Mouse (Mus musculus): Measurements from ENCODE around the gene Akap2.

Akap2 gene

DNA sequence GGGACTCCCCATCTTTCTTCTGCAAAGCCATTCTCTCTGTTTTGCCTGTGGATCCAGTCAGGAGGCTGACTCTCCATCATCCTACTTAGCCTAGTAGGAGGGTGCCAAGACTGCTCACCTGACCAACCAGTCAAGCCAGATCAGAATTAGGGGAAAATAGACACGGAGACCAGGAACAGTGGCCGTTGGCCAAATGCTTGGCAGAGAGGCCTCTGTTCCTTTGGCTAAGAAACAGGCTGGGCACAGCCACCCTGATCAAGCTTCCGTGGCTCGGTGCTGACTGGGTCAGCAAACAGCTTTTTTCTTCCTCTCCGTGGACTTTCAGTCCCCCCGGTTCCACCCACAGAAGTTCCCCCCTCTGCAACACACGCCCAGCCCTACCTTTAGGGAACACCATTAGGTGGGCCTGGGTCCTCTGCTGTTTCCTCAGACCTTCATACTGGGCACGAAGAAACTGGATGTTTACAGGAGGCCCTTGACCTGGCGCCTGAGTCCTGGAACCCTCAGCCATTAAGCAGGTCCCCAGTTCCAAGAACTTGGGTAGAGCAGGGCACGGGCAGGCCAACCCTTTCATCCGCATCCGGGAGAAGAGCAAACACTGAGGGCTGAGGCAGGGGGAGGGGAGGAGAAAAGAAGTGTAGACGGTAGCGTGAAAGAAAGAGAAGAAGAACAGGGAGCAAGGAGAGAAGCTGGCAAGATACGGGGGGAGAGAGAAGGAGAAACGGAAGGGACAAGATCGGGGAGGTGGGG is 197.9 kb downstream of the Akap2 start:
- peak; percentile 27 for DNase-seq

DNA sequence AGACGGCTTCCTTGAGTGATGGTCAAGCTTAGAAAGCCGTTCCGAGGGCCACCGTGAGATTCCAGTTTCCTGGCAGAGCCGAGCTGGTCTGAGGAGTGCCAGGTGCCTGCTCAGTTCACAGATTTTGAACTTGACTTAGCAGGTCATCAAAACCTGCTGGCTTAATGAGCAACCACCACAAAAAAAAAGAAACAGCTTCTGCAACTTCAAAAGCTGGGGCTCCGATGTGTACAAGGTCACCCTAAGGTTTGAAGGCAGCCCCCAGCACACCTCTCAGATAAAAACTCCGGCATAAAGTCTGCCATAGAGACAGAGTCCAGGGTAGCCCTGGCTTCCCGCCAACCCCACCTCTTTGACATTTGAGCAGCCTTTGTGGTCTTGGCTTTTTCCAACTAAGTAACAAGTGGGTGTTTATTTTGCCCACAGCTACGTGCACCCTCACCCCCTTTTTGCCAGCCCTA is 198.8 kb downstream of the Akap2 start, which contains the start of gene D630039A03Rik:
D630039A03Rik (minus strand) TSS at position 97 of the 461 bp plus-strand sequence.
- peak; percentile 35 for DNase-seq

DNA sequence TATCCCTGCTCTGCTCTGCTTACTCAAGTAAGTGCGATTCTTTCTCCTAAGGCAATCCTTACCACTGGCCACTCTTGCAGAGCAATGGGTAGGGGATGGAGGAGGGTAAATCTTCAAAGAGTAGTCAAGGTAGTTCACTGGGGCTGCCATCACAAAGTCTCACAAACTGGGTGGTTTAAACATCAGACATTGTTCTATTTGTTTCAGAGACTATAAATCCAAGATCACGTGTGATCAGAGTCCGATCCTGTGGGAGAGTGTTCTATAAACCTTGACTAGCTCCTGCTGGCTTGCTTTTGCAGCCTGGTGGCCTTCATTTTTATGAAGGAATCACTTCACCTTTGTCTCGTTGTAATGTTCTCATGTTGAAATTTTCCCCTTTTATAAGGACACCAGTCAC is 199.3 kb downstream of the Akap2 start:
- DNase-seq: no peak

DNA sequence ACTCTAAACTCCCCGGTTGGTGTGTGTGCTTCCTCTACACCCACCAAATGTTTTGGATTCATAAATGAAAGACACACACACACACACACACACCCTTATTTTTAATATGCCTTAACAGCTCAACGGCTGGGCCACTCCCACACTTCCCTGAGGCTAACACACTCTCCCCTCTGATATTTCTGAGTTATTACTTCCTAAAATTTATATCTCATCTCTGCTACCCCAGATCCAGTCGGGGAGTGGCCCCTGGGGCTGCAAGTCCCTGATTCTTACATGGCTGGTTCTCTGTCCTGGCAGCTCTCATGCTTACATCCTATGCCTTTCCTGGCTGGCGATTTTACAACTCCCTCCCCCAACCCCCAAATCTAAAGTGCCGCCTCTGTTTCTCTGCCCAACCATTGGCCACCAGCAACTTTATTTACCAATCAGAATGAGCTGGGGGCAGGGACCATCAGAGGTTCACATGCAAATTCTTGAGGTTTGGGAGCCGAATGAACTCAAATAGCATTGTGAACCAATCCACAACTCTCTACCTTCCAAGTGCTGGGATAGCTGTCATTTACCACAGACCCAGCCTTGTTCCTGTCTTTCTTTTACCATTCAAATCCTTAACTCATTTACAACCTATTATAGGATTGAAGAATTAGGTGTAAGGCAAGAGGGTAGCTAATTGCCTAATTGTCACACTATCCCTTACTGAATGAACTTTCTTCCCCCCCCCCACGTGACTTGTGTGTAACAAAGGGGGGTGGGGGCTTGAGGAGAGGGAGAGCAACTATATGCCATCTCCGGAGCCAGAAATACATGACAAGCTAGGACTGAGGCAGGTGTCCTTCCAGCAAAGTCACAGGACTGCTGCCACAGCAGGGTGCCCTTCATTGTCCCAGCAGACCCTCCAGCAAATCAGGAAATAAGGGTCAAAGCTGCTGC is 202.3 kb downstream of the Akap2 start:
- DNase-seq: no peak

DNA sequence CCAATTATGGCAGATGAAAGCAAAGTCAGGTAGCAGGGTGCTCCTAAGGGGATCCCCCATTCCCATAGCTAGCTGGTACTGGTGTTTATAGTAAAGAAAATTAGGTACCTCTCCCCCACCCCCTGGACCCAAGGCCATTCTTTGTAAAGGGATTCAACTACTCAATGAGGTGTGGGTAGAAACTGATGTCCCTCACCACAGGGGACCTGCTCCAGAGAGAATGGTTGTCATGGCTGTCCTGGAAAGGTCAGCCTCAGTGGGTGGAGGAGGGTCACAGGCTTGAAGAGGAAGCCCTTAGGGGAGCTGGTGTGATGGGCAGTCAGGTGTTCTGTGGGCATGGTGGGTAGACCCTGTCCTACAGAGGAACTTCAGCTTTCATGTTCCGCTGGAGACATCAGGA is 203.1 kb downstream of the Akap2 start:
- no peak for DNase-seq

GRCm38 (mm10) chr4:57922171-57922570 is 204.7 kb downstream of the Akap2 start:
- DNase-seq: no peak

GRCm38 (mm10) chr4:57924556-57925071 is 207.2 kb downstream of the Akap2 start:
- DNase-seq: no peak

- no peak for DNase-seq
These were observed 210.2 kb downstream of the Akap2 start for GRCm38 (mm10) chr4:57927464-57928205.

GRCm38 (mm10) chr4:57930559-57931170 is 213.2 kb downstream of the Akap2 start:
- DNase-seq: no peak

DNA sequence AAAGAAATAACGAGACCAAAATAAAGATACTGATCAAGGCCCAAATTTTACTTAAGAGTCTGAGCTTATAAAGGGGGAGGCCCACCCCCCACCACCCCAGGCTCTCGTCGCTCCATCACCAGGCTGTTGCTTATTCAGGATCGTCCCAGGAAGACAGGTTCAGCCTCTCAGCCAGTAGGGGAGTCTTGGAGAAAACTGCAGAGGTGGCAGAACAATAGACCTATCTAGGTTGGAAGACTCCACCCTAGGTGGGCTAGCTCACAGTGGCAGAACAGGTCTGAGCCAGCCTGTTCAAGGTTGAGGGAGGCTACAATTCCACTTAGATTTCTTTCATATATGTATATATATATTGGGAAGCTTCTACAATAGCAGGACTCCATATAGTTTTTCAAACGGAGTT is 216.7 kb downstream of the Akap2 start:
- no peak for DNase-seq

DNA sequence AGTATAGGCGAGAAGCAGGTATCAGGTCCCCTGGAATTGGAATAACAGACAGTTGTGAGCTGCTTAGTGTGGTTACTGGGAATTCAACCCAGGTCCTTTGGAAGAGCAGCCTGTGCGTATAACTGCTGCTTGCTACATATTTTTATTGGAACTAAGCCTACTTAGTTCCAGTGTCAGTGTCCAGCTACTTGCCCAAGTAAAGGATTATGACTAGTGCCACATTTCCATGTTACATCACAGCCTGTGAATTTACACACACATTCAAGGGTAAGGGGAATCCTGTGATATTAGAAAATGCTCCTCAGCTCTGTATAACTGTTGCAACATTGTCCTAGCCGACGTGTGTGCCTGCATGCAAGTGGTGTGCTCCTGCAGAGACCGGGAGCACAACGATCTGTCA is 219.8 kb downstream of the Akap2 start:
- no peak for DNase-seq

DNA sequence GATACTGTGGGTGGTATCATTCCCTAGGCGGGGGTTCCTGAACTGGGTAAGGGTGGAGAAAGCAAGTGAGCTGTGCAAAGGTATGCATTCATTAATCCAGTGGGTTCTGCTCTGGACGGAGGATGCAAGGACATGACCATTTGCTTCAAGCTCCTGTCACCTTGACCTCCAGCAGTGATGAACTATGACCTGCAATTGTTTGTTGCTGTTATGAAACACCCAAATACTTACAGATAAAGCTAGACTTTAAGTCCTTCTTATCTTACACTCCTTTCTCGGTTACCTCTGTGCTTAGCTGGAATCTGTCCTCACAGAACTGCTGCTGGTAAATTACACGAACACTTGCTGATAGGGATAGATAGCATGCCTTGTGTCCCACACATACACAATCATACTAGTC is 223.2 kb downstream of the Akap2 start:
- no peak for DNase-seq

DNA sequence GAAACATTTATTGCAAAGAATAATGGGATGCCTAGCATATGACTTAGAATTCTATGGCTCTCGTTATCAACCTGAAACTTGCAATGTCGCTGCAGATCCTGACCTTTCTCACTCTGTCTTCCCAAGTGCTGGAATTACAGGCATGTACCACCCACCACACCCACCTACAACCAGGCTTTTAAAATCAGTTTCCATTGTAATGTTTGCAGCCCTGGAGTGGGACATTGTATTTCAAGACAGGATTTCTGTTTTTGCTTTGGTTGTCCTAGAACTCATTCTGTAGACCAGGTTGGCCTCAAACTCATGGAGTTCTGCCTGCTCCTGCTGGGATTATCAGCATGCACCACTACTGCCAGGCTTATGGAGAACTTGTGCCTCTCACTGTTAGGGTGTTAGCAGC is 225.4 kb downstream of the Akap2 start:
- DNase-seq: no peak

Measured in thymus, postnatal 25 days (tissue).